Mouse (Mus musculus) c-Kit-positive CD71-positive TER-119-positive erythroid progenitor cells, embryonic 14.5 days (primary cell): ENCODE results near the gene Tbcd.

ENCODE experiments used
- DNase-seq: peaks from one replicate; pipeline ENCODE4 v3.0.0-alpha.2; 2013; ENCODE audit warnings: low spot score

Tbcd gene

GRCm38 (mm10) chr11:121536528-121536927 lies 84.8 kb downstream of the Tbcd start:
- no peak for DNase-seq

GRCm38 (mm10) chr11:121542471-121542870 lies 90.7 kb downstream of the Tbcd start:
- no peak for DNase-seq

DNA sequence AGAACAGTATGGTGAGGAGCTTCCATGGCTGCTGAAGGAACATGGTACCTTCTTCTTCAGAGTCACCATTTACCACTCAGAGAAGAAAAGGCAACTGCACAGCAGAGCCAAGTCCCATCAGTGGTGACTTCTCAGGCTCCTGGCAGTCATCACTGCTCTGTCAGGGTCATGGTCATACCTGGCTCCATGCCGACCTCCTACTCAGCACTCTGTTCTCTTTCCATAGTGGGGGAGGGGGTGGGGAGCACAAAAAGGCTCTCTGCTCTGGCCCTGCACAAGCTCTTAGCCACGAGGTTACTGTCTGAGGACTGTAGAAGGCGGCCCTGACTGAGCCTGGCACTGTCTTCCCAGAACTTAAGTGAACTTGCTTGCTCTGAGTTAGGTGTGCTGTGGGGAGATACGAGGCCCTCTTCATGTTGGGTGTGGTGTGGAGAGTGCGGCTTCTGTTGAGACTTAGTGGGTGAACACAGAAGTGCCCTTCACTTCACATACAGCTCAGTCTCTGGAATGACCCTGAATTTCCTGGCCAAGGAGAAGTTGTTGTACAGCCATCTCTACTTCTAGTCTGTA lies 91.6 kb downstream of the Tbcd start:
- DNase-seq: peak; percentile 76

DNA sequence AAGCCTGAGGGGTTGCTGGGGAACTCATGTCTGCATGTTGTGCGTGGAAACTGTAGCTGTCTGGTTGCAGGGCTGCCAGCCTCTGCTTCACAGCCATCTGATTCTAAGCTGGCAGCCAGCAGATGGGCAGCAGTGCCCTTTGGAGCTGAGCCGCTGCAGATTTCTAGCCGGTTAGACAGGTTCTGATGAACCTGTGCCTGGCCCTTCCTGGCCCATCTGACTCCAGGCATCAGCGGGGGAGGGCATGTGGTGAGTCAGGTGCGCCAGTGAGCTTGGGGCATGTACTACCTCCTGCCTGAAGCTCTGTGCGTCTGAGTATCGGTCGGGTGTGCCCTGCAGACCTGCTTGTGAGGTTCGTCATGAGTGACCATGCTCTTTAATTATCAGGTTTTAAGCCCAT lies 92.2 kb downstream of the Tbcd start:
- DNase-seq: peak; percentile 34

- no peak for DNase-seq
These were observed 93.1 kb downstream of the Tbcd start for GRCm38 (mm10) chr11:121544755-121545397.

DNA sequence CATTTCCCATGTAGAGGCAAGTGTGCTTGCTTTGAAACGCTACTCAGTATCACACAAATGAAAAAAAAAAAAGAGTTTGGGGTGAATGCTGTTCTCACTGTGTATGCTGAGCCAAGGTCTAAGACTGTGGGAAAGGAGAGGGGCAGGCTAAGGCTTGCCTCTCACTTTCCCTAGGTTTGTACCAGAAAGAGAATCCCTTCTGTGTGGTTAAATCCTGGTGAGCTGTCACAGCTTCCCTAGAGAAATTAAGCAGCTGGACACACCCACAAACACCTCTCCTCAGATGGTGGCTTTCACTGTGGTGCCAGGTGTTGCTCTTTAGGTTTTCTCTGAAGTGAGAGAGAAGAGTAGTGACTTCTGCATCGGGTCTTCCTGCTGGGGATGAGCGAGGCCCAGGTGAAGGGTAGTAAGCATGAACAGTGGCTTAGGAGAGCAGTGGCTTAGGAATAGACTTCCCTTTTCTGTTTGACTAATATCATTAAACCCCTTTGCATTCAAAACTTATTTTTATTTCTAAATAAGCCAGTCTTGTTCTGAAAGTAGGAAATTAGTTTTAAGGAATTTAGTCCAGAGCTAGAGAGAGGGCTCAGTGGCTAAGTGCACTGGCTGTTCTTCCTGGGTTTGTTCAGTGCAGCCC lies 93.8 kb downstream of the Tbcd start:
- no peak for DNase-seq

DNA sequence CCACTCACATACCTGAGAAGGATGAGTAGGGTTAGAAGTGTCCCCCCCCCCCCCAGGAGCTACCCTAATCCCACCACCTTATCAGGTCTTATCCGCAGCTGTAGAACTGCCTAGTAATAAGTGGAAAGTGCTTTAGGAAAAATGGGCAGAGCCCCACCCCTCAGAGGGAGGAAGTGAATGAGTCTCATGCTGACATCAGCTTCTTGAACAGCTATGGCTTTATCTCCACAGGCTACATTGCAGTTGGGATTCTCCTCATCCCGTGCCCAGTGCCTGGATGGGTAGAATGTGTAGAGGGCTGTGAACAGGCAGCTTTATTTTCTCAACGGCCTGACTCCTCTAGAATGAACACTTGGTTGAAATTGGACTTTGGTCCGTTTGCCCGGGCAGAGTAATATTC lies 95.5 kb downstream of the Tbcd start:
- peak; percentile 69 for DNase-seq

- DNase-seq: peak; percentile 86
These were observed 96.2 kb downstream of the Tbcd start for GRCm38 (mm10) chr11:121547925-121548324.

DNA sequence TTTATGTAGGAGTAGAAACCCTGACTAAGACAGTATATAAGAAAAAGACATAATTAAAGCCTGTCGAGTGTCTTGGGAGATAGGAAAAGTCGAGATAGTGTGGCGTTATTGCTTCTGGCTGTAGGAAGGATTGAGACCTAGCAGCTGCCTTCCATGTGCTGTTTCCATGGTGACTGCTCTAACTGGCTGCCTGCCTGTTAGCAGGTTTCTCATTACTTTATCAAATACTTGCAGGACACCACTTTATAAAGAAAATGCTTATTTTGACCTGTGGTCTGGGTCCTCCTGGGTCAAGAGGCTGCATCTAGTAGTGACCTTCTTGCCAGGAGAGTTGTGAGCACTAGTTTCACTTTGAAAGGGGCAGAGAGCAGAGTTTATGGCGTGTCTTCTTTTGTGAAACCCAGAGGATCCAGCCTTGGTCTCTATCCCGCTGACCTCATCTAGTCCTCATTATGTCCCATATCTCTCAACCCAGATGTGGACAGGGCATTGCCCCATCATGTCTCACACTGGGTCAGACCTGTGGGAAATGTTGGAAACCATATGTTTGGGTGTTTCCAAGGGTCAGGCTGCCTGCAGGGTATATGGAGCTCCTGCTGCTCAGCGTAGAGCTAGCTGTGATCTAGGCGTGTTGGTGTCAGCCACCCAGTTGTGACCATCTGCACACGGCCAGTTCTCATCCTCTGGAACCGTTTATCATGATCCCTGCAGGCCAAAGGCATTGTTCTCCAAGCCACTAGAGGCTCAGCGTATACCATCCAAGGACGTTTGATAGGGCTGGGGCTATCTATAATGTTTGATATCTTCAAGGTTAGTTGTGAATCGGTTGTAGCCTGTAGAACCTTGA lies 97.5 kb downstream of the Tbcd start:
- peak; percentile 46 for DNase-seq

DNA sequence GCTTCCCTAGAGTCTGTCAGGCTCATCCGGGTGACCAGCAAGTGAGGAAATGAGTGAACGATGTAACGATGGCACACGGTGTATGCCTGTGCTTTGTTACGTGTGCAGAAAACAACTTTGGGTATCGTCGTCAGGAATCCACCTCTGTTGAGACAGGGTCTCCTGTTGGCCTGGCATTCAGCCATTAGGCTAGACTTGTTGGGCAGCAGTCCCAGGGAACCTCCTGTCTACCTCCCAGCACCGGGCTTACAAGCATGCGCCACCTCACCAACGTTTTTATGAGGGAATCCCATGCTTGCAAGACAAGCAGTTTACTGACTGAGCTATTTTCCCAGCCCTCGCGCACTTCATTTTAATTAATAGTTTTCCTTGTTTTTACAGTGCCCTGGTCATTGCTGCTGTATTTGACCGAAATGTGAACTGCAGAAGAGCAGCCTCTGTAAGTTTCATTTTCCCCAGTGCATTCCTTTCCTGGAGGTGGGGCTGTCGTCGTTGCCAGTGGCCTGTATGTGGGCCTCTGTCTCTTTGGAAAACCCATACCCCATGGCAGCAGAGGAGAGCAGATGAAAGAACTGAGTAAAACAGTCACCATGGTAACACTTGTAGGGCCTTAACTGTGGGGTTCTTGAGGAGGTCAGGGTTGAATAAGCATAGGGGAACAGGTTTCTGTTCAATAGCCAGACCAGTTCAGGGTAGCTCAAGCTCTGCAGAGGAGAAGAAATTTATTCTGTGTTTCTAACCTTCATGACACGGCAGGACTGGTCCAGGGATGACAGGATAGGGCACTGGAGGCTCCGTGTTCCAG lies 98.3 kb downstream of the Tbcd start:
- DNase-seq: no peak

GRCm38 (mm10) chr11:121551206-121551799 lies 99.6 kb downstream of the Tbcd start:
- no peak for DNase-seq

GRCm38 (mm10) chr11:121552167-121552566 lies 100.4 kb downstream of the Tbcd start:
- no peak for DNase-seq

DNA sequence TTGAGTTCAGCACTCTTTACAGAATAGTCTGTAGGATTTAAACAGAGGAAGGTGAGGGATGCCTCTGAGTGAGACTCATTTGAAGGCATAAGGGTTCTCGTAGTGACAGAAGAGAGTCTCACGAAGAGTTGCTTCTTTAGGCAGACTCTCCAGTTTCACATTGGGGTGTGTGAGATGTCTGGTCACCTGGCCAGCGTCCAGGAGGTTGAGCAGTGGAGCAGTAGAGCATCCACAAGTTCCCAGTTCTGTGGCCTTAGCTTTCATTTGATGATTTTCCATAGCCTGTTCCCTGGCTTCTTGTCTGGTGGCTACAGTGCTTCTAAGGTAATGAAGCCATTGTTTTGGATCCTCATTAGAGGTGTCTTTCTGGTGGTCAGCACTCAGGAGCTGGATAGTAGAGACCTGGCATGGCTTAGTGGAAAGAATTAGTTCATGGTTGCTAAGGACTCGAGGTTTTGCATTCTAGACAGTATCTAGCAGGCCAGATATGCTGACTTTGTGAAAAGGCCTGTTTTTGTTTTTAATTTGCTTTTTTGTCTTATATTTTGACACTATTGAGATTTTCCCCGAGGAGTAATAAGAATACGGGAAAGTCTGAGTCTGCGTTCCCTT lies 101.2 kb downstream of the Tbcd start:
- no peak for DNase-seq

DNA sequence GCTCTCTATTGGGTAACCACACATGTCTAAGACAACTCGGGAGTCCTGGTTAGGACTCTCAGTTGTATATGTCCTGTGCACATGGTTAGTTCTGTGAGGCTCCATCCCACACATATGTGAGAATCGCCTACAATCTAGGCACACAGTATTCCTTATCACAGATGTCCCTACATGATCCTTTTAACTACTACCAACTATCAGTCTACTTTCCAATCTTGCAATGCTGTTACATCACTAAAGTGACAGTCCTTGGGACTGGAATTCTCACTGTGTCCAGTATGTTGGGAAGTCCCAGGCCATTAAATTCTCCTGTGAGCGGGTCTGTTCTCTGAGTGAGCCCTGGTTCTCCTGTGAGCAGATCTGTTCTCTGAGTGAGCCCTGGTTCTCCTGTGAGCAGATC lies 101.7 kb downstream of the Tbcd start:
- DNase-seq: no peak

- no peak for DNase-seq
These were observed 105.0 kb downstream of the Tbcd start for GRCm38 (mm10) chr11:121556727-121557126.

DNA sequence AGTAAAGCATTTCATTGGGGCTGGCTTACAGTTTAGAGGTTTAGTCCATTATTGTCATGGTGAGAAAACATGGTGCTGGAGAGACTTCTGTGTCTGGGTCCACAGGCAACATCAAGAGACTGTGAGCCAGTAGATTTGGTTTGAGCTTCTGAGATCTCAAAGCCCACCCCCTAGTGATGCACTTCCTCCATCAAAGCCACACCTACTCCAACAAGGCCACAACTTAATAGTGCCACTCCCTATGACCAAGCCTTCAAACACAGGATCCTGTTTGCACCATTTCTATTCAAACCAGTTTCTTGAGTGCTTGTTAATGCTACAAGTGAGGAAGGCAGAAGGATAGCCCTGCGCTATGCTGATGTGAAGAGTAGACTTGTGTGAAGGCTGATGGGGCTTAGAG lies 106.2 kb downstream of the Tbcd start:
- no peak for DNase-seq

DNA sequence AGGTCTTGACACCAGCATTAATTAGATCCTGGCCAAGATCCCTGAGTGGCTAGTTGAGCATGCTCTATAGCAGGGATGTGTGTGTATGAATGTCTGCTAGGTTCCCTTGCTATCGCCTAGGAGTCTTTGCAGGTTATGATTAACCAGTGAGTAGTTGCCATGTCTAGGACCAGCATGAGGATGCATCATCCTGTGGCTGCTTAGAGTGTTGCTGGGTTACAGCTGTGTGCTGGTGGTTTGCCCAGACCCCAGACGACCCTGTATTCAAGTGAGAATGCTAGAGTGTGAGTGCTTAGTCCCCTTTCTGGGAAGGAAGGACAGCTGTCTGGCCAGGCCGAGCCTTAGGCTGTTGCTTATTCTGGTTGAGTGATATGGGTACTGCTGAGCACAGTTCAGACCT lies 106.8 kb downstream of the Tbcd start:
- DNase-seq: no peak

- no peak for DNase-seq
These were observed 108.0 kb downstream of the Tbcd start for GRCm38 (mm10) chr11:121559527-121560293.

- DNase-seq: no peak
These were observed 108.5 kb downstream of the Tbcd start for GRCm38 (mm10) chr11:121560294-121560663.

GRCm38 (mm10) chr11:121563312-121563711 lies 111.6 kb downstream of the Tbcd start:
- DNase-seq: no peak
